Mouse (Mus musculus) gastrocnemius, postnatal 14 days (tissue): ENCODE measurements around the gene Usp15. TPM values are rescaled to one million over a fixed set of nuclear protein-coding genes. Genes with fewer than 3 reads are reported as not detected.
"Not testable (repeated sequence)": the region's sequence is repeated elsewhere in the genome, so short reads cannot be mapped to it uniquely, and the experiment has no call there.

Experiments used
- DNase-seq: peaks from one replicate; pipeline ENCODE4 v3.0.0; 2021; ENCODE audit warnings: mixed read lengths
- intact Hi-C: fragments of 180-260 bp; cut with DNase I; formaldehyde crosslinking; loops from one replicate; pipeline ENCODE4 v1.15.1; 2025; ENCODE audit warnings: low total_unique reads
- long read RNA-seq, 2 experiments: library from polyadenylated mRNA; stranded (forward); transcript quantifications; one replicate each; pipeline ENCODE4 v2.0.0; 2021
- total RNA-seq, 2 experiments: library from RNA; stranded (reverse); gene quantifications; 2 replicates each; pipeline ENCODE4 v1.2.3; 2021

Usp15 gene
- total RNA-seq = 100 to 1,000 TPM; 145 to 155 TPM
- long read RNA-seq, experiment 1, full-length matches to known transcripts = 55 of 98 reads
- long read RNA-seq, experiment 1, partial matches to known transcripts = 6 of 98 reads
- long read RNA-seq, experiment 1, other reads (novel, unspliced or antisense) = 37 of 98 reads
- long read RNA-seq, experiment 2, full-length matches to known transcripts = 68 of 113 reads
- long read RNA-seq, experiment 2, partial matches to known transcripts = 6 of 113 reads
- long read RNA-seq, experiment 2, other reads (novel, unspliced or antisense) = 39 of 113 reads

- intact Hi-C loops = no loop called here
- DNase-seq = peak; percentile 95
Measured at GRCm38 (mm10) chr10:123196835-123197559, at the start of gene Usp15. Usp15 (minus strand) TSS chr10:123196995.

- no peak for DNase-seq
- intact Hi-C loops = no loop called here
Measured at GRCm38 (mm10) chr10:123229420-123229819, 32.6 kb upstream of the Usp15 start.

GRCm38 (mm10) chr10:123222785-123223184, 26.0 kb upstream of the Usp15 start:
- intact Hi-C loops = no loop called here
- no peak for DNase-seq

- DNase-seq = no peak
- intact Hi-C loops = no loop called here
Measured at GRCm38 (mm10) chr10:123209517-123209916, 12.7 kb upstream of the Usp15 start.

- intact Hi-C loops = no loop called here
- DNase-seq = no peak
Measured at GRCm38 (mm10) chr10:123208336-123208735, 11.5 kb upstream of the Usp15 start.

- DNase-seq = no peak
- intact Hi-C loops = no loop called here
Measured at GRCm38 (mm10) chr10:123206074-123206473, 9.3 kb upstream of the Usp15 start.

- intact Hi-C loops, DNase-seq: not testable (repeated sequence)
Measured at GRCm38 (mm10) chr10:123205364-123205763, 8.6 kb upstream of the Usp15 start.

- intact Hi-C loops = no loop called here
- no peak for DNase-seq
Measured at GRCm38 (mm10) chr10:123201981-123202758, 5.4 kb upstream of the Usp15 start.

GRCm38 (mm10) chr10:123201436-123201835, 4.6 kb upstream of the Usp15 start:
- intact Hi-C loops = no loop called here
- no peak for DNase-seq

- no peak for DNase-seq
- intact Hi-C loops = no loop called here
Measured at GRCm38 (mm10) chr10:123200996-123201395, 4.2 kb upstream of the Usp15 start.

- intact Hi-C loops = no loop called here
- DNase-seq = no peak
Measured at GRCm38 (mm10) chr10:123200320-123200659, 3.5 kb upstream of the Usp15 start.

GRCm38 (mm10) chr10:123199615-123200319, 3.0 kb upstream of the Usp15 start:
- no peak for DNase-seq
- intact Hi-C loops = no loop called here

- no peak for DNase-seq
- intact Hi-C loops = no loop called here
Measured at GRCm38 (mm10) chr10:123199119-123199518, 2.3 kb upstream of the Usp15 start.

GRCm38 (mm10) chr10:123198183-123198582, 1.4 kb upstream of the Usp15 start:
- intact Hi-C loops = no loop called here
- no peak for DNase-seq

GRCm38 (mm10) chr10:123195961-123196834, 597 bp downstream of the Usp15 start:
- DNase-seq = peak; percentile 16
- intact Hi-C loops = no loop called here

GRCm38 (mm10) chr10:123195501-123195900, 1.3 kb downstream of the Usp15 start:
- DNase-seq = no peak
- intact Hi-C loops = no loop called here

- DNase-seq = no peak
Measured at GRCm38 (mm10) chr10:123191038-123191437, 5.8 kb downstream of the Usp15 start.

GRCm38 (mm10) chr10:123187337-123187736, 9.5 kb downstream of the Usp15 start:
- DNase-seq = no peak
- intact Hi-C loops = no loop called here

More at GRCm38 (mm10) chr10:123191038-123191437, 5.8 kb downstream of the Usp15 start:
- intact Hi-C loops = no loop called here

GRCm38 (mm10) chr10:123185907-123186306, 10.9 kb downstream of the Usp15 start:
- no peak for DNase-seq

More at GRCm38 (mm10) chr10:123185907-123186306, 10.9 kb downstream of the Usp15 start:
- intact Hi-C loops = no loop called here
